Mouse (Mus musculus): ENCODE measurements at regions not wholly inside any gene's neighbourhood (a gene's known extent, or its start where the extent isn't known, plus 50 kb on each side); places are given as distances from the start of the nearest gene placed in this dataset.

GRCm38 (mm10) chr6:89049290-89049689 lies 147.2 kb downstream of the Tpra1 start:
- TF ChIP-seq CTCF (IDR thresholded peaks at IDR 0.05; ENCODE audit: low read depth, low read length) (no peak), TAL1 (conservative IDR thresholded peaks at IDR 0.05; ENCODE audit: low read depth, low read length) (no peak), GATA2 (IDR thresholded peaks at IDR 0.05; ENCODE audit: borderline replicate concordance, low read depth, low read length) (no peak), GATA1 (IDR thresholded peaks at IDR 0.05; ENCODE audit: borderline replicate concordance, low read length) (no peak), POLR2AphosphoS5 (IDR thresholded peaks at IDR 0.05; ENCODE audit: insufficient replicate concordance, low read depth, low read length) (no peak)
